Mouse (Mus musculus): Measurements from ENCODE around the gene Fgfr2. TPM values are rescaled to one million over a fixed set of nuclear protein-coding genes. Genes with fewer than 3 reads are reported as not detected.
A peak's percentile ranks its signal among the peaks of the same experiment; 100 is the strongest.

The Fgfr2 gene
- polyA plus RNA-seq, 1 experiment, result 14.8 TPM

DNA sequence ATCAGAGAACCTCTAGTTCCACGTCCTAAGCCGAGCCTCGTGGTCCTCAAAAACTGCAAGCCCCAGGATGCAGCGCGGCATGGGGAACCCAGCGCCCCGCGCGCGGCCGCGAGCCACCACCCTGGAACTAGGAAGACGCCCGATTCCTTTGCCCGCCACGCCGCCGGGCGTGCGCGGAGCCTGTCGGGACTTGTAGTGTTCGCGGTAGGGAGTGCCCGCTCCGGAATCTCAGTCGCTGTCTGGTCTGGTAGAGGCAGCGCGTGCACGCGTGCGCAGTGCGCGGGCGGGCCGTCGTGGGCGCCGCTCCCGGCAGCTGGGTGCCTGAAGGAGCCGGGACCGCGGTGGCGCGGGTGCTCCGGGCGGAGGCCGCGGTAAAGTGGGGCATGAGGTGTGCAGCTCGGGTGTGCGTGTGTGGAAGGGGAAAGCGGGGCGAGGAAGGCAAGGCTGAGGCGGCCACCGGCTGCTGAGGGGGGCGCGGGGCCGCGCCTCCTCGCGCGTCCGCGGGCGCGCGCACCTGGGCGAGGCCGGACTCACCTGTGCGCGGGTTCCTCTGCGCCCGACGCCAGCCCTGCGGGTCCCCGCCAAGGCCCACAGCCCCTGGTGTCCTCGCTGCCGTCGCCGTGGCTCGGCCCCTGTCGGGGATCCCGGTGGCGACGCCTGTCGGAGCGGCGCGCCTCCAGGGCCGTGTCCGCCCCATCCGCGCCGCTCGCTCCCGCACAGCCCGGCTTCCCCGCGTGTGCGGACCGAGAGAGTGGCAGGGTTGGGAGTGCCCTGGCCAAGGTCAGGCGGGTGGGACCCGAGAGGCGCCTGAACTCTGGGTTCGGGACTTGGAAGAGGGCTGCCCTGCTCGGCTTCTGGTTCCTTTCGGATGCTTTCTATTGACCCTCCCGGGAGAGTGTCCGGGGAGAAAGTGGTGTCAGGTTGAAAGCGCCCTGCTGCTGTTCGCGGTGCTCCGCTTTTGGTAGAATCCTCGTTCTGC is 2257.2 kb downstream of the Fgfr2 start, which contains the start of gene Plekha1:
TSS of gene Plekha1 (plus strand) at position 144 of the 979 bp plus-strand sequence.
- H3K4me3 ChIP-seq (ENCODE audit: insufficient read depth, low read depth, low read length), result peak within 1 kb of the TSS; percentile 83
- DNase-seq, result peak; percentile 99
- peak within 1 kb of the TSS; percentile 83 for H3K27ac ChIP-seq (ENCODE audit: insufficient read depth, low read depth, low read length)
- TF ChIP-seq CTCF (conservative IDR thresholded peaks at IDR 0.05; ENCODE audit: insufficient read depth, insufficient read length, low read depth, low read length) (no peak), POLR2A (IDR thresholded peaks at IDR 0.05; ENCODE audit: low read depth, low read length) (no peak)
- no peaks in the 10 kb centered on the region for H3K27me3 ChIP-seq (replicated peaks; ENCODE audit: control insufficient read depth, insufficient read depth, low read length)
- peaks cover 17% of the 10 kb centered on the region for H3K4me1 ChIP-seq (ENCODE audit: control insufficient read depth, insufficient read depth, low read length)
- no peaks in the 10 kb centered on the region for H3K36me3 ChIP-seq (ENCODE audit: control insufficient read depth, insufficient read depth, low read length)
- WGBS, result under 1% methylated on average over 112 of the region's 114 CpGs

GRCm38 (mm10) chr7:130864711-130865110 is 2258.4 kb downstream of the Fgfr2 start:
- TF ChIP-seq CTCF (conservative IDR thresholded peaks at IDR 0.05; ENCODE audit: insufficient read depth, insufficient read length, low read depth, low read length) (no peak), POLR2A (IDR thresholded peaks at IDR 0.05; ENCODE audit: low read depth, low read length) (no peak)
- Histone ChIP-seq H3K27ac (ENCODE audit: insufficient read depth, low read depth, low read length) (no peak overlapping the region), H3K4me1 (ENCODE audit: control insufficient read depth, insufficient read depth, low read length) (peaks cover 6% of the 10 kb centered on the region; the same call in 1 of the 2 replicates), H3K4me3 (ENCODE audit: insufficient read depth, low read depth, low read length) (no peak overlapping the region), H3K27me3 (replicated peaks; ENCODE audit: control insufficient read depth, insufficient read depth, low read length) (no peaks in the 10 kb centered on the region), H3K36me3 (ENCODE audit: control insufficient read depth, insufficient read depth, low read length) (no peaks in the 10 kb centered on the region)
- WGBS, result 81% methylated on average over 7 of the region's 7 CpGs
- DNase-seq, result no peak

DNA sequence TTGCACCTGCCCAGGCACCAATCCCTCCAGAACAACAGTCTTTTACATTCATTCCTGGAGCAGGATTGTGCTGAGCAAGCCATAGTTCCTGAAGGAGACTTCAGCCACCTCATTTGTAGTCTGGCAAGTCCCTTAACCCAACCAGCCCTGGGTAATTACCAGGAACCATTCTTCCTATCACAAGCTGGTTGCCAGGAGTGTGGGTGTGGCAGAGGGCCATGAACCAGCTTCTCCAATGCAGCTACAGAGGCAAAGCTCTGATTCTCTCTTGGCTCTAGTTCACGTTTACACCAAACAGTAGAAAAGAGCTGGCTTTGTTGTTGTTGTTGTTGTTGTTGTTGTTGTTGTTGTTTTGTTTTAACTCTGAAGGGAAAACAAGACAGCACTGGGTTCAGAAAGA is 2260.6 kb downstream of the Fgfr2 start:
- 49% methylated on average over 1 of the region's 1 CpGs for WGBS
- H3K4me1 ChIP-seq (ENCODE audit: control insufficient read depth, insufficient read depth, low read length), result peaks cover 5% of the 10 kb centered on the region; the same call in 1 of the 2 replicates
- no peak for TF ChIP-seq CTCF (conservative IDR thresholded peaks at IDR 0.05; ENCODE audit: insufficient read depth, insufficient read length, low read depth, low read length)
- TF ChIP-seq POLR2A (IDR thresholded peaks at IDR 0.05; ENCODE audit: low read depth, low read length), result no peak
- no peaks in the 10 kb centered on the region for H3K27me3 ChIP-seq (replicated peaks; ENCODE audit: control insufficient read depth, insufficient read depth, low read length)
- no peak overlapping the region for H3K27ac ChIP-seq (ENCODE audit: insufficient read depth, low read depth, low read length)
- no peaks in the 10 kb centered on the region for H3K36me3 ChIP-seq (ENCODE audit: control insufficient read depth, insufficient read depth, low read length)
- DNase-seq, result peak; percentile 46
- no peak overlapping the region for H3K4me3 ChIP-seq (ENCODE audit: insufficient read depth, low read depth, low read length)

- no peak for TF ChIP-seq CTCF (conservative IDR thresholded peaks at IDR 0.05; ENCODE audit: insufficient read depth, insufficient read length, low read depth, low read length)
- TF ChIP-seq POLR2A (IDR thresholded peaks at IDR 0.05; ENCODE audit: low read depth, low read length), result no peak
- Histone ChIP-seq H3K36me3 (ENCODE audit: control insufficient read depth, insufficient read depth, low read length) (no peaks in the 10 kb centered on the region), H3K4me3 (ENCODE audit: insufficient read depth, low read depth, low read length) (no peak overlapping the region), H3K27me3 (replicated peaks; ENCODE audit: control insufficient read depth, insufficient read depth, low read length) (no peaks in the 10 kb centered on the region), H3K4me1 (ENCODE audit: control insufficient read depth, insufficient read depth, low read length) (peaks cover 3% of the 10 kb centered on the region; the same call in 1 of the 2 replicates), H3K27ac (ENCODE audit: insufficient read depth, low read depth, low read length) (no peak overlapping the region)
- WGBS, result 57% methylated on average over 11 of the region's 11 CpGs
- DNase-seq, result peak; percentile 40
Measured at GRCm38 (mm10) chr7:130860721-130861142, 2262.4 kb downstream of the Fgfr2 start.

- 52% methylated on average over 5 of the region's 5 CpGs for WGBS
- no peak for DNase-seq
- TF ChIP-seq CTCF (conservative IDR thresholded peaks at IDR 0.05; ENCODE audit: insufficient read depth, insufficient read length, low read depth, low read length) (no peak), POLR2A (IDR thresholded peaks at IDR 0.05; ENCODE audit: low read depth, low read length) (no peak)
- no peaks in the 10 kb centered on the region for H3K27me3 ChIP-seq (replicated peaks; ENCODE audit: control insufficient read depth, insufficient read depth, low read length)
- H3K4me1 ChIP-seq (ENCODE audit: control insufficient read depth, insufficient read depth, low read length), result peaks cover 3% of the 10 kb centered on the region; the same call in 1 of the 2 replicates
- no peak overlapping the region for H3K4me3 ChIP-seq (ENCODE audit: insufficient read depth, low read depth, low read length)
- no peaks in the 10 kb centered on the region for H3K36me3 ChIP-seq (ENCODE audit: control insufficient read depth, insufficient read depth, low read length)
- H3K27ac ChIP-seq (ENCODE audit: insufficient read depth, low read depth, low read length), result no peak overlapping the region
Measured at GRCm38 (mm10) chr7:130859926-130860325, 2263.2 kb downstream of the Fgfr2 start.

GRCm38 (mm10) chr7:130857973-130858372 is 2265.2 kb downstream of the Fgfr2 start:
- H3K4me1 ChIP-seq (ENCODE audit: control insufficient read depth, insufficient read depth, low read length), result peaks cover 3% of the 10 kb centered on the region; the same call in 1 of the 2 replicates
- no peak overlapping the region for H3K4me3 ChIP-seq (ENCODE audit: insufficient read depth, low read depth, low read length)
- no peak overlapping the region for H3K27ac ChIP-seq (ENCODE audit: insufficient read depth, low read depth, low read length)
- no peaks in the 10 kb centered on the region for H3K27me3 ChIP-seq (replicated peaks; ENCODE audit: control insufficient read depth, insufficient read depth, low read length)
- TF ChIP-seq POLR2A (IDR thresholded peaks at IDR 0.05; ENCODE audit: low read depth, low read length), result no peak
- no peak for TF ChIP-seq CTCF (conservative IDR thresholded peaks at IDR 0.05; ENCODE audit: insufficient read depth, insufficient read length, low read depth, low read length)
- no peak for DNase-seq
- 73% methylated on average over 6 of the region's 6 CpGs for WGBS
- H3K36me3 ChIP-seq (ENCODE audit: control insufficient read depth, insufficient read depth, low read length), result no peaks in the 10 kb centered on the region

DNA sequence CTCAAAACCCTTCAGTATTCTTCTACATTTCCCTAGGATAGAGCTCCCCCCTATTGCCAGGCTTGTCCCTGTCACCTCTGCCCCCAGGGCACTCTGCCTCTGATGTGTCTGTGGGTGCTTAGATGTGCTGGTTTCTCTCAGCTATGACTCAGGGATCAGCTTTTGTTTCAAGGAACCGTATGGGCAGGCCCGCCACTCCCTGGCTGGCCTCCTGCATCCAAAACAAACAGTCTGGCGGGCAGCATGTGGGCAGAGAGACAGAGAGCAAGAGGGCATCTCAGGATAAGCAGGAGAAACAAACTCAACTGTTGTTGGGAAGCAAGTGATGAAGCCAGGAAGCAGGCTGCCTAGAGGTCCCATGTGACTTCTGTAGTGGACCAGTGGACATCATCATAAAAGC is 2267.5 kb downstream of the Fgfr2 start:
- no peak overlapping the region for H3K27ac ChIP-seq (ENCODE audit: insufficient read depth, low read depth, low read length)
- no peak for TF ChIP-seq POLR2A (IDR thresholded peaks at IDR 0.05; ENCODE audit: low read depth, low read length)
- no peak for TF ChIP-seq CTCF (conservative IDR thresholded peaks at IDR 0.05; ENCODE audit: insufficient read depth, insufficient read length, low read depth, low read length)

More for the DNA sequence above, 2267.5 kb downstream of the Fgfr2 start:
- WGBS, result 59% methylated on average over 3 of the region's 3 CpGs
- H3K36me3 ChIP-seq (ENCODE audit: control insufficient read depth, insufficient read depth, low read length), result no peaks in the 10 kb centered on the region
- no peak overlapping the region for H3K4me3 ChIP-seq (ENCODE audit: insufficient read depth, low read depth, low read length)
- DNase-seq, result peak; percentile 41
- no peaks in the 10 kb centered on the region for H3K27me3 ChIP-seq (replicated peaks; ENCODE audit: control insufficient read depth, insufficient read depth, low read length)
- H3K4me1 ChIP-seq (ENCODE audit: control insufficient read depth, insufficient read depth, low read length), result no peaks in the 10 kb centered on the region

All from kidney, adult 2 months (tissue).